Mouse (Mus musculus) lung, adult 18-20 months (tissue): ENCODE data around the gene Rab2b.
A peak's percentile ranks its signal among the peaks of the same experiment; 100 is the strongest.
"Not testable (repeated sequence)": the region's sequence is repeated elsewhere in the genome, so short reads cannot be mapped to it uniquely, and the experiment has no call there.

Source experiments
- DNase-seq, 2 experiments: peaks; one replicate each; pipeline ENCODE4 v3.0.0; 2022; ENCODE audit warnings: mixed read lengths in 2 of 2

Gene Rab2b

DNA sequence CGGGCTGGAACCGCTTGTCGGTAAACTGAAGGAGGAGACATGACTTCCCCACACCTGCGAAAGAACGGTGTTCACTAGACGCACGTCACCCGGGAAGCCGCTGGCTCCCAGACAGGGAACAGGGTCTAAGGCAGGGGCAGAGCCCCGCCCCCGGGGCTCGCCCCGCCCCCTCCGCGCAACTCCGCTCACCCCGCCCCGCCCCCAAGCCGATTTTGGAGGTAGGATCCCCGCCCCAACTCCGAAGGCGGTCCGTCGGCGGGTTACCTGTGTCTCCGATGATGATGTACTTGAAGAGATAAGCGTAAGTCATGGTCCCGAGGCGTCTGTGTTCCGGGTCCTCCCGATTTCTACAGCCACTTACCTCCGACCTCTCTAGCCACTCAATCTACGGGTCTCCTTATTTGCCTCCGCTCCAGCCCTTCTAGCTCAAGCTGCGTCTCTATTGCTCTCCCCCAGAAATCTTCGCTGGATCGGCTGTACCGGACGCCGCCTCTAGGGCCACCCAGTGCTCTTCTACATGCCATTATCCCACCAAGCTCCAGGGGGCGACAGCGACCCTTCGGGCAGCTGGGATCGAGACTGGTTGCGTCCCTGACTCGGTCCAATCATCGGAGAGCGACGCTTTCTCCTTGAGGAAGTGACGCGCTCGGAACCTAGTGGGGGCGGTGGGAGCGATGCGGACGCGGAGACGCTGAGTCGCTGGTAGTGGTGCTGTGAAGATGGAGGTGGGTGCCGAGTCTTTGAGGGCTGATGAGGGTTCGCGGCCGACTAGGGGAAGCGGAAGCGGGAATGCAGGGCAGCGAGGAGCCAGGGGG lies at the start of gene Rab2b, which contains the start of gene Tox4:
Rab2b (minus strand) TSS at position 614 of the 815 bp plus-strand sequence.
Tox4 (plus strand) TSS at position 215 of the 815 bp plus-strand sequence.
- DNase-seq: peak; percentile 98

- DNase-seq: no peak
These were observed 48.8 kb upstream of the Rab2b start, which contains the start of gene Sall2 for GRCm38 (mm10) chr14:52327910-52328812. Gene Sall2, minus strand, starts transcription at chr14:52328762.

DNA sequence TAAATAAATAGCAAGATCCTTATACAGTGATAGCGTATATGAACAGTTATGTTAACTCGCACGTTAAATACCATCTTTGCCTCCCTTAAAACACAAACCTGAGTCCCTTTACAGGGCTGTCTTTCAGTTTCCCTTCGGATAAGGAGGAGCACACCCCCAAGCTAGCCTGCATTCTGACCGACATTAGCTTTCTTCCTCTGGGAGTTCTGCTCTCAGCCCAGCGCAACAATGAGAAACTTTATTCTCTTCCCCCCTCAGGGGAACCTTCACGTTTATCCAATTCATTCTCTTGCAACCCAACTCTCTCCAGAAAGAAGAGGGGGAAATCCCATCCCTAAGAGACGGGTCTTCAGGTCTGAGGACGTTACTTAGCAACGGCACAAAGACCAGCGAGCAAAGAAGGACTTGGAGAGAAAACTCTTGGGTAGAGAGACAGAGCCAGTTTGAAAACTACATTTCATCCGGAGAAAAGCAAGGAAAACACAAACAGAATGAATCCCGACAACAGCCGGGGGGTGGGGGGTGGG lies 48.1 kb upstream of the Rab2b start:
- no peak for DNase-seq

- DNase-seq: no peak
These were observed 46.5 kb upstream of the Rab2b start for GRCm38 (mm10) chr14:52325890-52326289.

DNA sequence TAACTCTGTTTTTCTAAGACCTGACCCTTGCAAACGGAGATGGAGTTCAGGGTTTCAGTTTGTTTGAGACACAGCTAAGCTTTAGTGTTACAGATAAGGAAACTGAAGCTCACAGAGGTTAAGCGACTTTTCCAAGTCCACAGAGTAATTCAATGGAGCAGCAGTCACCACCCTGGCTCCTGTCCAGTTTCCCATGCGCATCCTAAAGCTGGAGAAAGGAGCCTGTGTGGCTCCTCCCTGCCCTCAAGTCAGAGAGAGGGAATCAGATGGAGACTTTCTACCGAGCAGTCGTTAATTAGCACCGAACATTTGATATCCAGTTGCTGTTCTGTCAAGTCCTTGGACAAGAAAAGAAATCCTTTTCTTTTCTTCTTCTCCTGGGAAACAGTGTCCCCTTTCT lies 40.0 kb upstream of the Rab2b start:
- no peak for DNase-seq

GRCm38 (mm10) chr14:52316441-52317225 lies 37.3 kb upstream of the Rab2b start:
- DNase-seq: peak in 1 of 2 experiments; percentile 3

DNA sequence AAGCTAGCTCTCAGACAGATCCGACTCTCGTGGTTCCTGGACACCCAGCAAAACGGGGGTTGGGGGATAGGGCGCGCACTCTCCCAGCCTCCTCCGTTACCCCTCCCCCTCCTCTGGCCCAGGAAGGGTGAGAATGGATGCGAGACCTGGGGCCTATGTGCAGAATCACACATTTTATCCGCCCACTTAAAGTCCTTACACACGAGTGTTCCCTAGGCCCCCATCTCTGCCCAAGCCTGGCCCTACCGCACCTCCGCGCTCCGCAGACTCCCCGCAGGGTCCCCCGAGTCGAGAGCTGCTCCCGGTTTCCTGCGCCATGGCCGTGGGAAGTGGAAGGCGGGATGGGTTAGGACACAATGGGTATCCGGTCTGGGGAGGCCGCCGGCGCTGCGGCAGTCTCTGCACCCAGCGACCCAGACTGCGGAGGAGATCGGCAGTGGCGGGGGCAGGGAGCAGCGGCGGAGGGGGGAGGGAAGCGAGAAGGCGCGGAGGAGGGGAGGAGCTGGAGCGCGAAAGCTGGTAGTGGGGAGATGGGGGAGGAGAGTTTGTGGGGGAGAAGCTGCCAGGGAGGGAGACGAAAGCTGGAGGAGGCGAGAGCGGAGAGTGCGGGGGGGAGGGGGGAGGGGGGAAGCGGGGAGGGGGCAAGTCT lies 36.6 kb upstream of the Rab2b start:
- peak; percentile 56 to 68 for DNase-seq

- DNase-seq: no peak
These were observed 36.0 kb upstream of the Rab2b start for GRCm38 (mm10) chr14:52315283-52315780.

GRCm38 (mm10) chr14:52314808-52315150 lies 35.4 kb upstream of the Rab2b start:
- peak in 1 of 2 experiments; percentile 6 for DNase-seq

- DNase-seq: no peak
These were observed 34.8 kb upstream of the Rab2b start for GRCm38 (mm10) chr14:52313931-52314807.

GRCm38 (mm10) chr14:52310906-52311305 lies 31.6 kb upstream of the Rab2b start:
- no peak for DNase-seq

DNA sequence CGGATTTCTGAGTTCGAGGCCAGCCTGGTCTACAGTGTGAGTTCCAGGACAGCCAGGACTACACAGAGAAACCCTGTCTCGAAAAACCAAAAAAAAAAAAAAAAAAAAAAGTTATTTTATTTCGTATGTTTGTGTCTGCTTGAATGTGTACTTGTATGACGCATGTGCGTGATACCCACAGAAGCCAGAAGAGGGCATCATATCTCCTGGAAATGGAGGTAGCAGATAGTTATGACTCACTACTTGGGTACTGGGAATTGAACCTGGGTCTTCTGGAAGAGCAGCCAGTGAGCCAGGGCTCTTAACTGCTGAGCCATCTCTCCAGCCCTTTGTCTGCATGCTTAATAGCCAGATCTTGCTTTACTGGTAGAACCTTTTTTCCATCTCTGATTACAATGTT lies 31.0 kb upstream of the Rab2b start:
- not testable (repeated sequence) for DNase-seq

DNA sequence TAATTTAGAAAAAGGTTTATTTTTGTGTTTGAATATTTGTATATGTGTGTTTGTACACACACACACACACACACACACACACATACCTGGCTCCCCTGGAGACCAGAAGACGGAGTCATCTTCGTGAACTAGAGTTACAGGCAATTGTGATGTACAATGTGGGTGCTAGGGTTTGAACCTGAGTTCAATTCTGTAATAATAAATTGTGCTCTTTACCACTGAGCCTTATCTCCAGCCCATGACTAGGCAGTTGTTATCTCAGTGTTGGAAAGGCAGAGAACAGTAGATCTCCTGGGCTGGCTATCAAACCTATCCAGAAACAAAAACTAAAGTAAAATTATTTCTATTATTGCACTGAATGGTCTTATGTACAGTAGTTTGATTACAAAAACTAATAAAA lies 26.8 kb upstream of the Rab2b start:
- no peak for DNase-seq

- peak; percentile 92 to 94 for DNase-seq
These were observed 25.4 kb upstream of the Rab2b start, which contains the start of gene Mettl3 for GRCm38 (mm10) chr14:52304644-52305271. Gene Mettl3, minus strand, starts transcription at chr14:52305128.

- not testable (repeated sequence) for DNase-seq
These were observed 24.2 kb upstream of the Rab2b start for GRCm38 (mm10) chr14:52303517-52303916.

- no peak for DNase-seq
These were observed 16.4 kb upstream of the Rab2b start for GRCm38 (mm10) chr14:52295558-52296264.

- DNase-seq: no peak
These were observed 4.8 kb upstream of the Rab2b start for GRCm38 (mm10) chr14:52284191-52284590.

DNA sequence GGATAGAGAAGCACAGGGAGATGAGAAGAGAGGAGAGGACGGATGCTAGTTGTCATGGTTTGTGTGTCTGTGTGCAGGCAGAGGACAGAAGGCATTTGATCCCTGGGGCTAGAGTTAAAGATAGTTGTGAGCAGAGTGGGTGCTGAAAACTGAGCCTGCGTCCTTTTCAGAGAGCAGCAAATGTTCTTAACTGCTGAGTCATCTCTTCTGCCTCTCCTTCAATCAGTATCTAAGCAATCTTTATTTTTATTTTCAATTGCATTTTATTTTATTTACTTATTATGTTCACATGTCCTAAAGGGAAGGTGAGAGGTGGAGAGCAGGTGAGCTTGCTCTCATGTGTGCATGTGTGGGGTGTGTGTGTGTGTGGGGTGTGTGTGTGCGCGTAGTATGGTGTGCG lies 4.3 kb upstream of the Rab2b start:
- no peak for DNase-seq

GRCm38 (mm10) chr14:52279747-52280120 lies 389 bp upstream of the Rab2b start:
- no peak for DNase-seq
